Mouse (Mus musculus): ENCODE results near the gene Ebf3. TPM values are rescaled to one million over a fixed set of nuclear protein-coding genes. Genes with fewer than 3 reads are reported as not detected.

Gene Ebf3
- polyA plus RNA-seq, 1 experiment: 0.19 TPM

GRCm38 (mm10) chr7:137303776-137304171, 10.5 kb downstream of the Ebf3 start:
- H3K4me3 ChIP-seq (ENCODE audit: insufficient read depth, low read length): no peak overlapping the region
- TF ChIP-seq CTCF (IDR thresholded peaks at IDR 0.05; ENCODE audit: low read depth, low read length): no peak
- TF ChIP-seq POLR2A (IDR thresholded peaks at IDR 0.05; ENCODE audit: borderline replicate concordance, low read depth, low read length): no peak
- no peak overlapping the region for H3K27ac ChIP-seq (ENCODE audit: insufficient read depth, low read depth, low read length)
- no peaks in the 10 kb centered on the region for H3K4me1 ChIP-seq (ENCODE audit: control insufficient read depth, insufficient read depth, low read length)

GRCm38 (mm10) chr7:137302961-137303775, 11.1 kb downstream of the Ebf3 start:
- H3K4me1 ChIP-seq (ENCODE audit: control insufficient read depth, insufficient read depth, low read length): no peaks in the 10 kb centered on the region
- H3K27ac ChIP-seq (ENCODE audit: insufficient read depth, low read depth, low read length): no peak overlapping the region
- TF ChIP-seq CTCF (IDR thresholded peaks at IDR 0.05; ENCODE audit: low read depth, low read length) (no peak), POLR2A (IDR thresholded peaks at IDR 0.05; ENCODE audit: borderline replicate concordance, low read depth, low read length) (no peak)
- H3K4me3 ChIP-seq (ENCODE audit: insufficient read depth, low read length): no peak overlapping the region

GRCm38 (mm10) chr7:137302161-137302560, 12.1 kb downstream of the Ebf3 start:
- Histone ChIP-seq H3K4me3 (ENCODE audit: insufficient read depth, low read length) (no peak overlapping the region), H3K4me1 (ENCODE audit: control insufficient read depth, insufficient read depth, low read length) (no peaks in the 10 kb centered on the region), H3K27ac (ENCODE audit: insufficient read depth, low read depth, low read length) (no peak overlapping the region)
- TF ChIP-seq CTCF (IDR thresholded peaks at IDR 0.05; ENCODE audit: low read depth, low read length) (no peak), POLR2A (IDR thresholded peaks at IDR 0.05; ENCODE audit: borderline replicate concordance, low read depth, low read length) (no peak)

- TF ChIP-seq CTCF (IDR thresholded peaks at IDR 0.05; ENCODE audit: low read depth, low read length): no peak
- TF ChIP-seq POLR2A (IDR thresholded peaks at IDR 0.05; ENCODE audit: borderline replicate concordance, low read depth, low read length): no peak
- no peak overlapping the region for H3K27ac ChIP-seq (ENCODE audit: insufficient read depth, low read depth, low read length)
Observed at GRCm38 (mm10) chr7:137301329-137301751, 12.9 kb downstream of the Ebf3 start.

GRCm38 (mm10) chr7:137300826-137301225, 13.4 kb downstream of the Ebf3 start:
- Histone ChIP-seq H3K4me1 (ENCODE audit: control insufficient read depth, insufficient read depth, low read length) (no peaks in the 10 kb centered on the region), H3K27ac (ENCODE audit: insufficient read depth, low read depth, low read length) (no peak overlapping the region), H3K4me3 (ENCODE audit: insufficient read depth, low read length) (no peak overlapping the region)
- TF ChIP-seq CTCF (IDR thresholded peaks at IDR 0.05; ENCODE audit: low read depth, low read length) (no peak), POLR2A (IDR thresholded peaks at IDR 0.05; ENCODE audit: borderline replicate concordance, low read depth, low read length) (no peak)

More at GRCm38 (mm10) chr7:137301329-137301751, 12.9 kb downstream of the Ebf3 start:
- H3K4me1 ChIP-seq (ENCODE audit: control insufficient read depth, insufficient read depth, low read length): no peaks in the 10 kb centered on the region
- H3K4me3 ChIP-seq (ENCODE audit: insufficient read depth, low read length): no peak overlapping the region

GRCm38 (mm10) chr7:137300169-137300568, 14.1 kb downstream of the Ebf3 start:
- TF ChIP-seq CTCF (IDR thresholded peaks at IDR 0.05; ENCODE audit: low read depth, low read length) (no peak), POLR2A (IDR thresholded peaks at IDR 0.05; ENCODE audit: borderline replicate concordance, low read depth, low read length) (no peak)
- H3K27ac ChIP-seq (ENCODE audit: insufficient read depth, low read depth, low read length): no peak overlapping the region
- H3K4me1 ChIP-seq (ENCODE audit: control insufficient read depth, insufficient read depth, low read length): no peaks in the 10 kb centered on the region
- H3K4me3 ChIP-seq (ENCODE audit: insufficient read depth, low read length): no peak overlapping the region

GRCm38 (mm10) chr7:137297594-137298381, 16.5 kb downstream of the Ebf3 start:
- H3K27ac ChIP-seq (ENCODE audit: insufficient read depth, low read depth, low read length): no peak overlapping the region
- H3K4me1 ChIP-seq (ENCODE audit: control insufficient read depth, insufficient read depth, low read length): no peaks in the 10 kb centered on the region
- H3K4me3 ChIP-seq (ENCODE audit: insufficient read depth, low read length): no peak overlapping the region
- no peak for TF ChIP-seq CTCF (IDR thresholded peaks at IDR 0.05; ENCODE audit: low read depth, low read length)
- TF ChIP-seq POLR2A (IDR thresholded peaks at IDR 0.05; ENCODE audit: borderline replicate concordance, low read depth, low read length): no peak

- Histone ChIP-seq H3K4me1 (ENCODE audit: control insufficient read depth, insufficient read depth, low read length) (no peaks in the 10 kb centered on the region), H3K27ac (ENCODE audit: insufficient read depth, low read depth, low read length) (no peak overlapping the region), H3K4me3 (ENCODE audit: insufficient read depth, low read length) (no peak overlapping the region)
- TF ChIP-seq POLR2A (IDR thresholded peaks at IDR 0.05; ENCODE audit: borderline replicate concordance, low read depth, low read length) (no peak), CTCF (IDR thresholded peaks at IDR 0.05; ENCODE audit: low read depth, low read length) (no peak)
Observed at GRCm38 (mm10) chr7:137297131-137297530, 17.1 kb downstream of the Ebf3 start.

GRCm38 (mm10) chr7:137295612-137296011, 18.6 kb downstream of the Ebf3 start:
- H3K27ac ChIP-seq (ENCODE audit: insufficient read depth, low read depth, low read length): no peak overlapping the region
- H3K4me1 ChIP-seq (ENCODE audit: control insufficient read depth, insufficient read depth, low read length): no peaks in the 10 kb centered on the region
- H3K4me3 ChIP-seq (ENCODE audit: insufficient read depth, low read length): no peak overlapping the region
- TF ChIP-seq POLR2A (IDR thresholded peaks at IDR 0.05; ENCODE audit: borderline replicate concordance, low read depth, low read length): no peak
- TF ChIP-seq CTCF (IDR thresholded peaks at IDR 0.05; ENCODE audit: low read depth, low read length): no peak

- H3K4me1 ChIP-seq (ENCODE audit: control insufficient read depth, insufficient read depth, low read length): no peaks in the 10 kb centered on the region
- TF ChIP-seq CTCF (IDR thresholded peaks at IDR 0.05; ENCODE audit: low read depth, low read length): no peak
- TF ChIP-seq POLR2A (IDR thresholded peaks at IDR 0.05; ENCODE audit: borderline replicate concordance, low read depth, low read length): no peak
- H3K27ac ChIP-seq (ENCODE audit: insufficient read depth, low read depth, low read length): no peak overlapping the region
- no peak overlapping the region for H3K4me3 ChIP-seq (ENCODE audit: insufficient read depth, low read length)
Observed at GRCm38 (mm10) chr7:137294446-137294845, 19.8 kb downstream of the Ebf3 start.

All from bone marrow macrophage, adult 2 months (primary cell).